Mouse (Mus musculus) liver, embryonic 14.5 days (tissue): Measurements from ENCODE around the gene Cebpe. TPM values are rescaled to one million over a fixed set of nuclear protein-coding genes. Genes with fewer than 3 reads are reported as not detected.

Experiments
- ATAC-seq: fragments of 200-750 bp; cut with Nextera tagmentation; 2 replicates; pipeline ENCODE4 v1.8.0; 2017; ENCODE audit warnings: moderate number of reproducible peaks, mild to moderate bottlenecking, moderate library complexity; ENCODE audit not compliant: insufficient read depth
- DNase-seq, 3 experiments: peaks; one replicate each; pipeline ENCODE4 v3.0.0-alpha.2; 2012 to 2013; ENCODE audit warnings: low read depth in 3 of 3, low spot score in 3 of 3
- H3K27ac ChIP-seq: fragments of 300-500 bp; sonication (generic); 2 replicates; pipeline ENCODE4 v1.5.1; 2014; ENCODE audit warnings: moderate library complexity, mild to moderate bottlenecking, control low read depth, inconsistent platforms
- H3K27me3 ChIP-seq: fragments of 300-500 bp; sonication (generic); 2 replicates; pipeline ENCODE4 v1.6.1; 2014; ENCODE audit warnings: mild to moderate bottlenecking, low read length, moderate library complexity; ENCODE audit not compliant: control insufficient read depth, insufficient read depth
- H3K36me3 ChIP-seq: fragments of 300-500 bp; sonication (generic); replicated peaks from 2 replicates; pipeline ENCODE4 v1.6.1; 2014; ENCODE audit warnings: low read depth; ENCODE audit not compliant: control insufficient read depth, insufficient read depth
- H3K4me1 ChIP-seq, 2 experiments: fragments of 200-500 bp in 1 of 2; fragments of 300-500 bp in 1 of 2; sonication (generic) in 1 of 2; replicated peaks; 2 replicates each; pipeline ENCODE4 v1.6.1; 2012 to 2014; ENCODE audit warnings: antibody characterized with exemption in 1 of 2, inconsistent platforms in 1 of 2, low read length in 1 of 2; ENCODE audit not compliant: control insufficient read depth in 2 of 2, insufficient read depth in 2 of 2
- H3K4me2 ChIP-seq: fragments of 300-500 bp; sonication (generic); 2 replicates; pipeline ENCODE4 v1.6.1; 2014; ENCODE audit warnings: low read depth, mild to moderate bottlenecking, control low read depth, moderate library complexity
- H3K4me3 ChIP-seq, 2 experiments: fragments of 200-500 bp in 1 of 2; fragments of 300-500 bp in 1 of 2; sonication (generic) in 1 of 2; 2 replicates each; pipeline ENCODE4 v1.5.1; 2012 to 2014; ENCODE audit warnings: low read depth in 2 of 2, low read length in 2 of 2, mild to moderate bottlenecking in 2 of 2, control low read depth in 1 of 2, inconsistent platforms in 1 of 2, moderate library complexity in 1 of 2; ENCODE audit not compliant: insufficient read depth in 1 of 2
- H3K9ac ChIP-seq: fragments of 300-500 bp; sonication (generic); replicated peaks from 2 replicates; pipeline ENCODE4 v1.6.1; 2014; ENCODE audit warnings: mild to moderate bottlenecking, control low read depth, moderate library complexity
- H3K9me3 ChIP-seq: fragments of 300-500 bp; sonication (generic); 2 replicates; pipeline ENCODE4 v1.6.1; 2016; ENCODE audit warnings: low read length, mixed read lengths; ENCODE audit not compliant: control insufficient read depth
- CTCF ChIP-seq: IDR thresholded peaks from 2 replicates; pipeline ENCODE4 v1.5.1; 2016; ENCODE audit warnings: antibody characterized with exemption, low read depth, control low read depth
- EP300 ChIP-seq: IDR thresholded peaks from 2 replicates; pipeline ENCODE4 v1.6.1; 2016; ENCODE audit warnings: antibody characterized with exemption, low read depth
- WGBS: fragments of 180-500 bp; shearing (Covaris S2); extraction: QIAGEN DNeasy Blood & Tissue Kit; methylation state at CpG from one replicate; pipeline ENCODE4 v1.1.7; 2014; ENCODE audit not compliant: insufficient replicate concordance; 5-methylcytosine and 5-hydroxymethylcytosine counted together
- polyA plus RNA-seq, 2 experiments: library from polyadenylated mRNA; depleted of rRNA in 1 of 2; stranded (reverse) in 1 of 2; unstranded in 1 of 2; fragments of >200 nt; fragmentation: Nextera tagmentation in 1 of 2; extraction: Ambion mirVana in 1 of 2; gene quantifications; 2 replicates each; pipeline versions ENCODE4 v1.2.1 to v1.2.3; 2012 to 2014

Cebpe gene
- polyA plus RNA-seq, 2 experiments, result 5.1 to 6.3 TPM

DNA sequence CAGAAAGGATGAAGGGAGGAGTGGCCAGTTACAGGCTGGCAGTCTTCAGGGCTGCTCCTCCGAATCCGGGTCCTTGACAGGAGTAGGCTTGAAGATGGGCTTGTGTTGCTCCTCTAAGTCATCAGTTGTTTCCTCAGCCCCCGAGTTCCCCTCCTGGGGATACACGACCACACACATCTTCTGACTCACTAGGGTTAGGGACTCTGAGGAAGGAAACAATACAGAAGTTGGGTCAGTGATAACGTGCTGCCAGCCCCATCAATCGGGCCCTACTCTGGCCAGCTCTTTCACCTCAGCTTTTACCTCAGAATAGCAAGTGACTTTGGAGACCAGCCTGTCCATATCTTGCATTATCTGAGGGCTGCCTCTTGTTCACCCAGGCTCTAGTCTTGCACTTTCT is 12.1 kb upstream of the Cebpe start:
- WGBS, result 20% methylated on average over 6 of the region's 6 CpGs
- TF ChIP-seq CTCF (no peak), EP300 (no peak)

DNA sequence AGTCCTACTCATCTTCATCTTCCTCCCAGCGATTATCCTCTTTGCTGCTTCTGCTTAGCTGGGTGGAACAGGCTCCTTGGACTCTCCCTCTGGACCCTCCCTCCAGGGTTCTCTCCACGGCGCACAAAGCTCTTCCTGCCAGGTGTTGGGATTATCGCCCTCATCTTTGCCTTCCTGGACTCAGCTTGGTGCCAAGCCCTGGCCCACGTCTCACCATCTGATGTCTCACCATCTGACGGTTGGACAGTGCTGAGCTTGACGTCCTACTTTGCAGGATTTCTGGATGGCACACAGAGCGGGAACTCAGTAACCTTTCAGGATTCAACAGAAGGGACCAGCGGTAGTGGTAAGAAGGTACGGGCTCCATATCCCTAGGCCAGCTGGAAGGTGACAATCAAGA is 9.7 kb upstream of the Cebpe start:
- Histone ChIP-seq H3K4me2 (no peak overlapping the region), H3K4me3 (no peak overlapping the region), H3K36me3 (no peaks in the 10 kb centered on the region), H3K27me3 (no peaks in the 10 kb centered on the region), H3K27ac (no peak overlapping the region), H3K9ac (no peak overlapping the region), H3K4me1 (no peaks in the 10 kb centered on the region), H3K9me3 (no peaks in the 10 kb centered on the region)
- WGBS, result 74% methylated on average over 10 of the region's 10 CpGs
- DNase-seq (no peak), ATAC-seq (no peak)
- TF ChIP-seq CTCF (no peak), EP300 (no peak)

More for the DNA sequence above, 12.1 kb upstream of the Cebpe start:
- H3K27ac ChIP-seq, result no peak overlapping the region
- ATAC-seq (no peak), DNase-seq (no peak)
- H3K4me2 ChIP-seq, result no peak overlapping the region
- no peaks in the 10 kb centered on the region for H3K4me1 ChIP-seq
- H3K27me3 ChIP-seq, result no peaks in the 10 kb centered on the region
- no peak overlapping the region for H3K4me3 ChIP-seq
- no peaks in the 10 kb centered on the region for H3K36me3 ChIP-seq
- no peaks in the 10 kb centered on the region for H3K9me3 ChIP-seq
- H3K9ac ChIP-seq, result no peak overlapping the region

DNA sequence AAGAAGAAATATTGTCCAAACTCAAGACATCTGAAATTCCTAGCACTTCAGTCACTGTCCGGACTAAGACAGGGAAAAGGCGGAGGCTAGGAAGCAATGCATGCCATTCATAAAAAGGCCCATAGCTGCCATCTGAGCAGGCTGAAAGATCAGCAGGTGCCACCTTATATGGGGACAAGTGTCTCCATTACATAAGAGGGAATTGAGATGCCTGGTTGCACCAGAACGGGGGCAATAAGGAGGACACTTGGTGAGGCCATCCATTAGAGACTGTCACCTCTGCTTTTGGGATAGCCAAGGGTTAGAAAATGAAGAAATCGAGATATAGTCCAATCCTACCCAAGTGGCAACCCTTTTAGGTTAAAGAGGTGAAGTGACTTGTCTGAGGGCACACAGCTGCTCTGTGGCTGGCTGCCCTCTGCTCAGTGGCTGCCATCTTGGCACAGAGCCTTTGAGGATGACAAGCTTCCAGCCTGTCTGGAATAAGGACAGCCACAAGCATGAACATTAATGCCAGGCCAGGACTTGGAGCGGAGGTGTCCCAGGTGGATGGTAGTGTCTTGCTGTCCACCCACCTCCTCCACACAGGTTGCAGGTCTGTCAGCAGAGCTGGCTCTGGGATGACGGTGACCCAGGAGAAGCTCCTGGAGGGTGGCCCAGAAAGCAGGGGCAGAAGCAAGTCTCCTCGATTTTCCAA is 8.8 kb upstream of the Cebpe start:
- Histone ChIP-seq H3K4me2 (no peak overlapping the region), H3K4me1 (no peaks in the 10 kb centered on the region), H3K4me3 (no peak overlapping the region), H3K9me3 (no peaks in the 10 kb centered on the region), H3K27ac (no peak overlapping the region), H3K36me3 (no peaks in the 10 kb centered on the region), H3K27me3 (no peaks in the 10 kb centered on the region), H3K9ac (no peak overlapping the region)
- TF ChIP-seq CTCF (no peak), EP300 (no peak)
- DNase-seq (no peak), ATAC-seq (no peak)
- WGBS, result 64% methylated on average over 7 of the region's 7 CpGs

DNA sequence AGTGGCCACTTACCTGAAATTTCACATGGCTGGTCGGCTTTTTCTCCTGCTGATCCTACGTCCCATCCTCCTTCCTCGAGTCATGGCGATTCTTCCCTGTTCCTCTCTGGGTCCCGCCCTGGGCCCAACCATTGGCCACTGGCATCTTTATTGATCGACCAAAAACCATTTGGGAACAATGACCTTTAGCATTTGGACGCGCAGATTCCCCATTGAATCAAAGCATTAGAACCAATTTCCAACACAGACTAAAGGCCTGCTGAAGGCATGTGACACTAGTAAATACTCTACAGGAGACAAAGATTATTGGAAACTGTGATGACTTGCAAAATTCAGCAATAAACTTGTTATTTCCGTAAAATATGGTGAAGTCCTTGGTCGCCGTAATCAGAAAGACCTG is 8.1 kb upstream of the Cebpe start:
- DNase-seq, result no peak
- peaks cover 0 to under 1% of the 10 kb centered on the region in 2 experiments; a peak in 1 of 4 replicates for H3K4me1 ChIP-seq
- H3K36me3 ChIP-seq, result no peaks in the 10 kb centered on the region
- H3K9ac ChIP-seq, result no peak overlapping the region
- TF ChIP-seq EP300, result no peak
- no peak for TF ChIP-seq CTCF
- H3K9me3 ChIP-seq, result no peaks in the 10 kb centered on the region
- H3K27ac ChIP-seq, result no peak overlapping the region
- no peak for ATAC-seq
- H3K4me3 ChIP-seq, result no peak overlapping the region
- 71% methylated on average over 11 of the region's 11 CpGs for WGBS
- no peak overlapping the region for H3K4me2 ChIP-seq
- no peaks in the 10 kb centered on the region for H3K27me3 ChIP-seq

DNA sequence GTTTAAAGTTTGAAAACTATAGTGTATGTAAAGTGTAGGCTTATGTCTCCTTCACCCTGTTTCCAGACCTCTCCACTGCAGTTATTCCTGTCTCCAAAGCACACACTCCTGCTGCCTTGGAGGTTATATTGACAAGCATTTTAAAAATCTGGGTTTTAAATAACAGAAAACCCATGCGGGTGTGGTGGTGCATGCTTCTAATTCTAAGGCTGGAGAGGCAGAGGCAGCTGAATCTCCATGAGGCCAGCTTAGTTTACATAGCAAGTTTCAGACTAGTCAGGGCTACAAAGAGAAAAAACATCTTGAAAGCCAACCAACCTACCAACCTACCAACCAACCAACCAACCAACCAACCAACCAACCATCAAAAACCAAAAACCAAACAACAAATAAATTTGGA is 3.4 kb upstream of the Cebpe start:
- no peaks in the 10 kb centered on the region for H3K36me3 ChIP-seq
- no peak overlapping the region for H3K9ac ChIP-seq
- no peak overlapping the region for H3K4me3 ChIP-seq
- TF ChIP-seq EP300 (no peak), CTCF (no peak)
- H3K4me1 ChIP-seq, result peaks cover 0 to 11% of the 10 kb centered on the region in 2 experiments; a peak in 1 of 4 replicates
- H3K27me3 ChIP-seq, result no peaks in the 10 kb centered on the region; the same call in 1 of the 2 replicates
- 63% methylated on average over 1 of the region's 1 CpGs for WGBS
- H3K27ac ChIP-seq, result no peak overlapping the region
- no peak overlapping the region for H3K4me2 ChIP-seq
- DNase-seq (no peak), ATAC-seq (no peak)
- H3K9me3 ChIP-seq, result no peaks in the 10 kb centered on the region
